Mouse (Mus musculus) intestine, embryonic 16.5 days (tissue): ENCODE results near the gene Lmna. TPM values are rescaled to one million over a fixed set of nuclear protein-coding genes. Genes with fewer than 3 reads are reported as not detected.

Source experiments
- ATAC-seq: fragments of 200-750 bp; cut with Nextera tagmentation; 2 replicates; pipeline ENCODE4 v1.8.0; 2017; ENCODE audit warnings: moderate TSS enrichment, moderate library complexity
- H3K27ac ChIP-seq: fragments of 300-500 bp; sonication (generic); 2 replicates; pipeline ENCODE4 v1.5.1; 2014; ENCODE audit warnings: mild to moderate bottlenecking, low read length
- H3K27me3 ChIP-seq: fragments of 300-500 bp; sonication (generic); replicated peaks from 2 replicates; pipeline ENCODE4 v1.6.1; 2014; ENCODE audit warnings: low read length, control low read depth, mixed read lengths; ENCODE audit not compliant: control insufficient read depth, insufficient read depth
- H3K36me3 ChIP-seq: fragments of 300-500 bp; sonication (generic); 2 replicates; pipeline ENCODE4 v1.6.1; 2014; ENCODE audit warnings: low read length, control low read depth; ENCODE audit not compliant: control insufficient read depth, insufficient read depth
- H3K4me1 ChIP-seq: fragments of 300-500 bp; sonication (generic); 2 replicates; pipeline ENCODE4 v1.6.1; 2014; ENCODE audit warnings: low read length, control low read depth, mixed read lengths; ENCODE audit not compliant: control insufficient read depth, insufficient read depth
- H3K4me2 ChIP-seq: fragments of 300-500 bp; sonication (generic); 2 replicates; pipeline ENCODE4 v1.6.1; 2014; ENCODE audit warnings: low read depth, low read length, control low read depth
- H3K4me3 ChIP-seq: fragments of 300-500 bp; sonication (generic); 2 replicates; pipeline ENCODE4 v1.5.1; 2014; ENCODE audit warnings: mild to moderate bottlenecking, low read length
- H3K9ac ChIP-seq: fragments of 300-500 bp; sonication (generic); 2 replicates; pipeline ENCODE4 v1.6.1; 2014; ENCODE audit warnings: low read depth, low read length
- H3K9me3 ChIP-seq: fragments of 300-500 bp; sonication (generic); 2 replicates; pipeline ENCODE4 v1.6.1; 2016; ENCODE audit warnings: low read length, control low read depth; ENCODE audit not compliant: control insufficient read depth
- WGBS: fragments of 180-500 bp; shearing (Covaris S2); extraction: QIAGEN DNeasy Blood & Tissue Kit; methylation state at CpG from one replicate; pipeline ENCODE4 v1.1.7; 2014; 5-methylcytosine and 5-hydroxymethylcytosine counted together
- polyA plus RNA-seq: library from polyadenylated mRNA; unstranded; fragments of >200 nt; fragmentation: Nextera tagmentation; extraction: Ambion mirVana; gene quantifications from 2 replicates; pipeline ENCODE4 v1.2.1, GENCODE M21; 2015

The Lmna gene
- 126 and 127 TPM in 2 replicates for polyA plus RNA-seq

DNA sequence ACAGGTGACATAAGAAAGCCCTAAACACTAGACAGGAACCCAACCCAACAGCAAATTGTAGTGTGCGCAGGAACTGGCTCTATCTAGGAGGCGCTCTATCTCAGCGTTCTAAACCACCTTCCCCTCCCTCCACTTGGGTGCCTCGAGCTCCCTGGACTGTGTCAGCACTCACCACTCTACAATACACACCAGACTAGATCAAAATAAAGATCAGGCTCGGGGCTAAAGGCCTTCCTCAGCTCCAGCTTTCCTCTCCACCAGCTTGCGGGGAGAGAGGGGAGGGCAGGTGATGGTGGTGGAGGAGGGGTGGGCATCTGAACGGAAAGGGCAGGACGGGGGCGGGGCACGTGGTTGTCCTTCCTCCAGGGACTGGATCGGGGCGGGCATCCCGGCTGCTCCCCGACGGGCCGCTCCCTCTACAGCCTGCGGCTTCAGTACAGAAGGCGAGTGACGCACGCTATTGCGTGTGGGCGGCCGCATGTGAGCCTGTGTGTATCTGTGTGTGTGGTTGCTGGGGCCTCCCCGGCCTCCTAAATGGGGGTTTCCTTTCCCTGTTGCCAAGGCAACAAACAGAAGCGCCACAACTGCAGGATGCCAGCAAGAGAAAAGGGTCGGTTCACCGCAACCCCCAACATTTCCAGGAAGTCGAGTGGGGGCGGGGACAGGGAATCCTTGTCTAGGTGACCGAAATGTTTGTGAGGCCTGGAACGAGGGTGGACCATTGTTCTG lies at the start of gene Lmna:
TSS of gene Lmna (minus strand) at position 265 of the 729 bp plus-strand sequence.
- no peaks in the 10 kb centered on the region for H3K27me3 ChIP-seq
- ATAC-seq: peak; percentile 90
- peak within 1 kb of the TSS; percentile 69 for H3K9ac ChIP-seq
- no peaks in the 10 kb centered on the region for H3K36me3 ChIP-seq
- H3K9me3 ChIP-seq: no peaks in the 10 kb centered on the region
- H3K27ac ChIP-seq: peak within 1 kb of the TSS; percentile 97
- H3K4me2 ChIP-seq: peak within 1 kb of the TSS; percentile 70
- H3K4me1 ChIP-seq: peaks cover 53% of the 10 kb centered on the region
- peak within 1 kb of the TSS; percentile 46 for H3K4me3 ChIP-seq
- under 1% methylated on average over 31 of the region's 31 CpGs for WGBS

- no peak overlapping the region for H3K4me3 ChIP-seq
- peaks cover 14% of the 10 kb centered on the region; the same call in 1 of the 2 replicates for H3K36me3 ChIP-seq
- H3K4me2 ChIP-seq: no peak overlapping the region
- WGBS: 96% methylated on average over 8 of the region's 8 CpGs
- H3K4me1 ChIP-seq: peaks cover 21% of the 10 kb centered on the region
- no peak overlapping the region for H3K9ac ChIP-seq
- no peaks in the 10 kb centered on the region for H3K27me3 ChIP-seq
- no peaks in the 10 kb centered on the region for H3K9me3 ChIP-seq
- no peak for ATAC-seq
- H3K27ac ChIP-seq: no peak overlapping the region
Observed at GRCm38 (mm10) chr3:88556616-88557015, 46.9 kb upstream of the Lmna start.

- no peak for ATAC-seq
- Histone ChIP-seq H3K4me2 (no peak overlapping the region), H3K27ac (no peak overlapping the region), H3K9ac (no peak overlapping the region), H3K27me3 (no peaks in the 10 kb centered on the region), H3K4me1 (peaks cover 25% of the 10 kb centered on the region), H3K9me3 (no peaks in the 10 kb centered on the region), H3K4me3 (no peak overlapping the region), H3K36me3 (peaks cover 8% of the 10 kb centered on the region; the same call in 1 of the 2 replicates)
- WGBS: 92% methylated on average over 6 of the region's 6 CpGs
Observed at GRCm38 (mm10) chr3:88555731-88556130, 46.0 kb upstream of the Lmna start.

GRCm38 (mm10) chr3:88555069-88555605 lies 45.4 kb upstream of the Lmna start:
- H3K4me2 ChIP-seq: peak overlapping the region; percentile 86; the same call in 1 of the 2 replicates

DNA sequence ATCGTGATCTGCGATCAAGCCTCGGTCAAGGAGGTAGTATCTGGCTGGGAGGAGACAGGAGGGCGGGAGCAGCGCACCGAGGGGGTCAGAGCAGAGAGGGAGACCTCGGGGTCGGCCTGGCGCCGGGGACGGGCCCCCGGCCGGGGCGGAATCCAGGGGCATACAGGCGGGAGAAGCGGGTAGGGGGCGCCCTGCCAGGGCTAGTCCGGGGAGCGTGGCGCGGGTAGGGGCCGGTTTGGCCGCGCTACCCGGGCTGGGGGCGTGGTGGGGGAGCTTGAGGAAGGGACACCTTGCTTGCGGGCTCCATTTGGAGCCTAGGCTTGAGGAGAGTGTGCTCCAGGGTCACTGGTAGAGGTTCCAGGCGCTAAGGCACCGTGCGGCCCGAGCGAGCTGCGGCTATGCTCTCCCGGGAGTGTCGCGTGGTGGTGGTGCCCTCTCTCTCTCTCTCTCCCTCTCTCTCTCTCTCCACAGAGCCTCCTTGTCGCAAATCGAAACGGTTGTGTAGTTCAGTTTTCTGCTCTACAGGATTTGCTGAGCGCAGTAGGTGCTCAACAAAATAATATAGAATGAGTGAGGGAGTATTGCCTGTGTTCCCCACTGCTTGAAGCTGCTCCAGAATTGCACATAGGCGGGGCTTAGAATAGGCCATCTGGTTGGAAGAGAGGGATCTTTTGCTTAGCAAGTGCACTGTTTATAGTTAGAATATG lies 44.3 kb upstream of the Lmna start:
- peak overlapping the region; percentile 97 for H3K9ac ChIP-seq
- peak overlapping the region; percentile 94 for H3K27ac ChIP-seq
- no peaks in the 10 kb centered on the region for H3K27me3 ChIP-seq
- peak overlapping the region; percentile 86 for H3K4me2 ChIP-seq
- ATAC-seq: peak; percentile 5
- peak overlapping the region; percentile 95 for H3K4me3 ChIP-seq
- peaks cover 25% of the 10 kb centered on the region for H3K4me1 ChIP-seq
- peaks cover 5% of the 10 kb centered on the region; the same call in 1 of the 2 replicates for H3K36me3 ChIP-seq
- under 1% methylated on average over 41 of the region's 41 CpGs for WGBS
- no peaks in the 10 kb centered on the region for H3K9me3 ChIP-seq

More at GRCm38 (mm10) chr3:88555069-88555605, 45.4 kb upstream of the Lmna start:
- H3K36me3 ChIP-seq: peaks cover 5% of the 10 kb centered on the region; the same call in 1 of the 2 replicates
- H3K4me1 ChIP-seq: peaks cover 25% of the 10 kb centered on the region
- no peak overlapping the region for H3K4me3 ChIP-seq
- ATAC-seq: no peak
- WGBS: 89% methylated on average over 5 of the region's 5 CpGs
- H3K9me3 ChIP-seq: no peaks in the 10 kb centered on the region
- peak overlapping the region; percentile 34; the same call in 1 of the 2 replicates for H3K9ac ChIP-seq
- no peaks in the 10 kb centered on the region for H3K27me3 ChIP-seq
- no peak overlapping the region for H3K27ac ChIP-seq

GRCm38 (mm10) chr3:88553525-88553879 lies 43.7 kb upstream of the Lmna start, which contains the start of gene Ubqln4:
Gene Ubqln4 (plus strand): TSS chr3:88553758.
- Histone ChIP-seq H3K9me3 (no peaks in the 10 kb centered on the region), H3K36me3 (peaks cover 5% of the 10 kb centered on the region; the same call in 1 of the 2 replicates), H3K4me2 (peak within 1 kb of the TSS; percentile 86), H3K27ac (peak within 1 kb of the TSS; percentile 94), H3K4me1 (peaks cover 29% of the 10 kb centered on the region), H3K9ac (peak within 1 kb of the TSS; percentile 97), H3K4me3 (peak within 1 kb of the TSS; percentile 95), H3K27me3 (no peaks in the 10 kb centered on the region)
- WGBS: 1% methylated on average over 29 of the region's 37 CpGs
- ATAC-seq: peak; percentile 85

- peak; percentile 92 for ATAC-seq
- Histone ChIP-seq H3K27me3 (no peaks in the 10 kb centered on the region), H3K4me2 (peak within 1 kb of the TSS; percentile 86), H3K9ac (peak within 1 kb of the TSS; percentile 97), H3K36me3 (peaks cover 5% of the 10 kb centered on the region; the same call in 1 of the 2 replicates), H3K27ac (peak within 1 kb of the TSS; percentile 94), H3K4me3 (peak within 1 kb of the TSS; percentile 95), H3K4me1 (peaks cover 29% of the 10 kb centered on the region), H3K9me3 (no peaks in the 10 kb centered on the region)
- WGBS: under 1% methylated on average over 48 of the region's 48 CpGs
Observed at GRCm38 (mm10) chr3:88552676-88553524, 43.1 kb upstream of the Lmna start, which contains the start of gene Lamtor2. Gene Lamtor2 (minus strand): TSS chr3:88553074.

- Histone ChIP-seq H3K9me3 (no peaks in the 10 kb centered on the region), H3K9ac (peak overlapping the region; percentile 97), H3K27me3 (no peaks in the 10 kb centered on the region), H3K4me2 (peak overlapping the region; percentile 86), H3K36me3 (peaks cover 5% of the 10 kb centered on the region; the same call in 1 of the 2 replicates), H3K4me3 (peak overlapping the region; percentile 95), H3K4me1 (peaks cover 29% of the 10 kb centered on the region), H3K27ac (peak overlapping the region; percentile 85)
- no peak for ATAC-seq
- 17% methylated on average over 16 of the region's 16 CpGs for whole genome bisulfite sequencing
Observed at GRCm38 (mm10) chr3:88552082-88552645, 42.4 kb upstream of the Lmna start.
